In genomic region chr3:83194911-83195310, GRCm38 (mm10) we compare ENCODE assay signal across 18 mouse cellular contexts.
DNase-seq lines count a peak whose midpoint lies in the region.
"Had no signal": no experiment of that assay in that cellular context is flagged by ENCODE, and none has a peak within 500 bp of the region (broad histone marks: within the 10 kb centered on the region; RNA-seq: fewer than 3 reads in every experiment).

No protein-coding gene starts in this region.

- peak; percentile 56 for DNase-seq in adrenal gland, adult 2 months
- no peak for DNase-seq in adrenal gland, adult 18-20 months (ENCODE audit: low spot score in 2 of 2)
- peak; percentile 4 for DNase-seq in 416B (ENCODE audit: low read depth)
- peak; percentile 6 for DNase-seq in adrenal gland, postnatal 25 days
- DNase-seq in large intestine, adult 2 months (ENCODE audit: low read depth, low spot score): peak; percentile 4
- no peak for DNase-seq in layer of hippocampus, adult 11-12 months (ENCODE audit: low spot score)
- no peak for DNase-seq in thymus, postnatal 14 days
- DNase-seq: B cell, adult 2 months; cerebellum, adult 11-12 months; cerebellum, adult 8-10 months; cerebellum, postnatal 10 days; cerebellum, postnatal 36 days; forebrain, postnatal 0 days; gastrocnemius, adult 2 months; gastrocnemius, postnatal 14 days; heart, adult 11 months; heart, postnatal 10 days; heart, postnatal 4 days had no signal

- 16% methylated on average over 5 of the region's 5 CpGs for WGBS in large intestine, adult 2 months

Comparison
In these comparisons a context has a peak if more than half of its experiments do, and no peak if none do; other contexts are left out.
1. DNase-seq: peak in adrenal gland, adult 2 months (single experiment), 416B (single experiment), adrenal gland, postnatal 25 days (single experiment) and large intestine, adult 2 months (single experiment); none in adrenal gland, adult 18-20 months (0 of 2), layer of hippocampus, adult 11-12 months (single experiment) and thymus, postnatal 14 days (single experiment).